Mouse (Mus musculus): ENCODE measurements around the gene Capn12.

DNA sequence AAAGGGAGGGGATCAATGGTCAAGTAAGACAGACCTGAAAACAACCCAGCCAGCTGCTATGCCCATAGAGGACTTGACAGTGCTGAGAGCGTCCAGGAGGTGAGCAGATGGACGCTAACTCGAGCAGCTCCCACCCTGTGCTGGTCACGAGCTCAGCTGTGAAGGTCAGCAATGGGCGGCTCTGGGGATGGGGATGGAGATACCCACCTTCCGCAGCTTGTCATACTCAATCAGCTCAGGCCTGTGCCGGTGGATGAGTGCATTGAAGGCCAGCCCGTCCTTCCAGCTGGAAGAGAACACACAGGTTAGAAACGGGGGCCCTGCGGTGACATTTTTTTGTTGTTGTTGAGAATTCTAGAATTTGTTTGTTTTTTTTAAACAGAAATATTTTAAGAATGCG lies 31.9 kb downstream of the Capn12 start:
- no peak for TF ChIP-seq POLR2A (IDR thresholded peaks at IDR 0.05; ENCODE audit: extremely low read depth, insufficient read depth, low read length)
- no peak for TF ChIP-seq CTCF (IDR thresholded peaks at IDR 0.05; ENCODE audit: low read depth, low read length)

Data from liver, adult 2 months (tissue).